Mouse (Mus musculus) adrenal gland, postnatal 0 days (tissue): ENCODE results near the gene Vmn1r55. TPM values are rescaled to one million over a fixed set of nuclear protein-coding genes. Genes with fewer than 3 reads are reported as not detected.

ENCODE experiments used
- microRNA-seq: library from miRNA; unstranded; fragments of <30 nt; microRNA quantifications from one replicate; pipeline ENCODE4, GENCODE M21; 2016; ENCODE audit warnings: borderline replicate concordance; ENCODE audit not compliant: insufficient number of aligned reads
- polyA plus RNA-seq: library from polyadenylated mRNA; unstranded; fragments of >200 nt; fragmentation: Nextera tagmentation; extraction: Ambion mirVana; gene quantifications from 2 replicates; pipeline ENCODE4 v1.2.1, GENCODE M21; 2015

The Vmn1r55 gene
- not detected in 2 replicates for polyA plus RNA-seq

DNA sequence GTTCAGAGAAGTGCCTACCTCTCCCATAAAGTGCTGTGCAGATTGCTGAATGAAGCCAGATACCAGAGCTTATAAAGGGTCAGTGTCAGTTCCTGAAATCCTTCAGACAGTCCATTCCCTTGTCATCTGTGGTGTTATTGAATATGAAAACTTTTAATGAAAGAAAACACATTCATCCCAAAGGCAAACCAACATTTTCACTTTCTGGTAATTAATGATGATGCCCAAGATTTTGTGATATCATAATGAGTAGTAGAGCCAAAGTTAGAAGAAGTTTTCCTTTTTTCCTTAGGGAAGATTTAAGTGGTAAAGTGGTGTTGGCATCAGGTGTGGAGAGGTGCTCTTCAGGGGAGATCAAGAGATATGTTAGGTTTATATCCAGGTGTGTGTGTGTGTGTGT lies at the start of gene Vmn1r55:
TSS of gene Vmn1r55 (minus strand) at position 101 of the 400 bp plus-strand sequence.

GRCm38 (mm10) chr7:5196647-5197046 lies 47.2 kb upstream of the Vmn1r55 start, which contains the start of gene Vmn1r56:
Gene Vmn1r56, minus strand, starts transcription at chr7:5196747.

DNA sequence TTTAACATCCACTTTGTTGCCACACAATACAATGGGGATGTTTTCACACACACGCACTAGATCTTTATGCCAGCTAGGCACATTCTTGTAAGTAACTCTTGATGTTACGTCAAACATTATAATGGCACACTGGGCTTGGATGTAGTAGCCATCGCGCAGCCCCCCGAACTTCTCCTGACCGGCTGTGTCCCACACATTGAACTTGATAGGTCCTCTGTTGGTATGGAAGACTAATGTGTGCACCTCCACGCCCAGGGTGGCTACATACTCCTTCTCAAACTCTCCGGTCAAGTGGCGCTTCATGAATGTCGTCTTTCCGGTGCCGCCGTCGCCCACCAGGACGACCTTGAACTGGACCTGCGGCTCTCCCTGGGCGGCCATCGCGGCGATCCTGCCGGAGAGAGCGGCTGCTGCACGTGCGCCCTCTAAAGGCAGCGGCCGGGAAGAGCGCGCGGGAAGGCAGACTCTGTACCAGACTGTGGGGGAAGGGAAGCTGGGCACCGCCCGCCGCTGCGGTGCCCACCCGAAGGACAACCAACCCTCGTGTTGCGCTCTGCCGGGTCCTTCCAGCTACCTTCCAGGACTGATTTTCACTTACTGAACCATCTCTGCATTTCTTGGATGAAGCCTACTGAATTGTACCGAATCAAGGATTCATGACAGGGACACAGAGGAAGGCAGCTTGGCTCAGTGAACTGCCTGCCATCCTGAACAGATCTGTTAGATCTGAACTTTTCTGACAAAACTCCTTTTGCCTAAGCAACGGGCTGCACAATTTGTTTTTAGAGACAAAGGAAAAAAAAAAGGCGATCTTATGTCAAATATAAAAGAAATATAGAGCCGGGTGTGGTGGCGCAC lies 23.7 kb downstream of the Vmn1r55 start, which contains the start of gene Rasl2-9:
TSS of gene Rasl2-9 (minus strand) at position 402 of the 858 bp plus-strand sequence.

DNA sequence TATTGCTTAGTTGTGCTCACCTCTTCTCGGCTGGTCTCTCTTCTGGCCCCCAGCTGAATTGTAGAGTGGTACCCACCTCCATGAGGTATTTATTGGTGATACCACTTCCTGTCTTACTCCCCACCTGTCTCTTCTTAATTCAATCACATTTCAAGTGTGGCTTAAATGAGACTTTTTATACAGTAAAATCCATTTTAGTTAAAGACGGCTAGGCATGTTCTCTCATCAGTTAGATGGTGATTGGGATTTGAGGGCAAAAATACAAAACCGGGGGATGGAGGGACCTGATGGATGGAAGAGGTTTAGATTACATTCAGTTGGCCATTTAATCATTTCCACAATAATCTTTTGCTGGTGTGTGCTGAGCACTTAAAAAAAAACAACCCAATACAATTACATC lies 32.6 kb downstream of the Vmn1r55 start, which contains the start of gene Rfpl4:
TSS of gene Rfpl4 (minus strand) at position 101 of the 400 bp plus-strand sequence.

GRCm38 (mm10) chr7:5080010-5080751 lies 69.3 kb downstream of the Vmn1r55 start, which contains the start of gene Epn1:
Gene Epn1, plus strand, starts transcription at chr7:5080235.

Small RNA genes lying within 50 kb of the gene (microRNA-seq; reads per million reads assigned to microRNA genes)
- not detected for gene Gm26217

Other genes with a start within 250 kb of the Vmn1r55 start
- gene Gm36210, start 243.2 kb downstream of the Vmn1r55 start, polyA plus RNA-seq = 0.09 and 0.10 TPM in 2 replicates
- gene Zfp628, start 234.5 kb downstream of the Vmn1r55 start, polyA plus RNA-seq = 3.5 and 4.1 TPM in 2 replicates
- gene Nat14, start 227.6 kb downstream of the Vmn1r55 start, polyA plus RNA-seq = 6.9 and 7.6 TPM in 2 replicates
- 3.6 and 3.7 TPM in 2 replicates for gene Ssc5d, start 223.9 kb downstream of the Vmn1r55 start, polyA plus RNA-seq
- 0.19 TPM in 1 of 2 replicates, not detected in the other for gene Sbk2, start 185.3 kb downstream of the Vmn1r55 start, polyA plus RNA-seq
- 0.18 TPM in 1 of 2 replicates, not detected in the other for gene Sbk3, start 178.5 kb downstream of the Vmn1r55 start, polyA plus RNA-seq
- 20.7 and 21.3 TPM in 2 replicates for gene Zfp579, start 153.5 kb downstream of the Vmn1r55 start, polyA plus RNA-seq
- 8.4 and 12.0 TPM in 2 replicates for gene Zfp524, start 135.3 kb downstream of the Vmn1r55 start, polyA plus RNA-seq
- gene Fiz1, start 135.0 kb downstream of the Vmn1r55 start, polyA plus RNA-seq = 17.2 and 20.9 TPM in 2 replicates
- 2.2 and 3.8 TPM in 2 replicates for gene Gm44973, start 134.2 kb downstream of the Vmn1r55 start, polyA plus RNA-seq
- 4.2 and 4.6 TPM in 2 replicates for gene Zfp865, start 129.3 kb downstream of the Vmn1r55 start, polyA plus RNA-seq
- 6.2 and 11.3 TPM in 2 replicates for gene Ccdc106, start 129.1 kb downstream of the Vmn1r55 start, polyA plus RNA-seq
- gene 4632433K11Rik, start 115.6 kb downstream of the Vmn1r55 start, polyA plus RNA-seq = not detected in 2 replicates
- 3.7 and 4.9 TPM in 2 replicates for gene Zfp784, start 111.2 kb downstream of the Vmn1r55 start, polyA plus RNA-seq
- 27.7 and 36.3 TPM in 2 replicates for gene Zfp580, start 98.1 kb downstream of the Vmn1r55 start, polyA plus RNA-seq
- gene U2af2, start 87.5 kb downstream of the Vmn1r55 start, polyA plus RNA-seq = 37.7 and 54.7 TPM in 2 replicates
- 45.0 and 49.3 TPM in 2 replicates for gene Epn1, start 69.4 kb downstream of the Vmn1r55 start, polyA plus RNA-seq
- gene Rfpl4, start 32.7 kb downstream of the Vmn1r55 start, polyA plus RNA-seq = not detected in 2 replicates
- 1.4 and 1.7 TPM in 2 replicates for gene Rasl2-9, start 23.7 kb downstream of the Vmn1r55 start, polyA plus RNA-seq
- not detected in 2 replicates for gene Vmn1r56, start 47.1 kb upstream of the Vmn1r55 start, polyA plus RNA-seq
- gene Vmn1r57, start 68.8 kb upstream of the Vmn1r55 start, polyA plus RNA-seq = not detected in 2 replicates
- not detected in 2 replicates for gene Gm5065, start 200.9 kb upstream of the Vmn1r55 start, polyA plus RNA-seq
- gene Nlrp2, start 201.4 kb upstream of the Vmn1r55 start, polyA plus RNA-seq = not detected in 2 replicates